Mouse (Mus musculus) small intestine, adult 2 months (tissue): ENCODE results near the gene Krtap4-1.

ENCODE experiments used
- CTCF ChIP-seq: fragments of 200-500 bp; IDR thresholded peaks from 2 replicates; pipeline ENCODE4 v1.5.1; 2012; ENCODE audit warnings: low read depth, mild to moderate bottlenecking, control low read depth, inconsistent platforms, low read length, moderate library complexity, mixed read lengths; ENCODE audit not compliant: insufficient replicate concordance, insufficient read length; ENCODE audit errors: extremely low read depth
- POLR2A ChIP-seq: fragments of 200-500 bp; IDR thresholded peaks from 2 replicates; pipeline ENCODE4 v1.6.1; 2012; ENCODE audit warnings: low read depth, mild to moderate bottlenecking, control low read depth, inconsistent platforms, low read length, moderate library complexity

- TF ChIP-seq CTCF (no peak), POLR2A (no peak)
Measured at GRCm38 (mm10) chr11:99580636-99581035, 47.4 kb downstream of the Krtap4-1 start, which contains the start of gene Krtap1-5.
